Mouse (Mus musculus): ENCODE measurements around the gene Agl. TPM values are rescaled to one million over a fixed set of nuclear protein-coding genes. Genes with fewer than 3 reads are reported as not detected.
"Not testable (repeated sequence)": the region's sequence is repeated elsewhere in the genome, so short reads cannot be mapped to it uniquely, and the experiment has no call there.

Gene Agl
- polyA plus RNA-seq, 1 experiment from 2014 or later, result 28.1 TPM

DNA sequence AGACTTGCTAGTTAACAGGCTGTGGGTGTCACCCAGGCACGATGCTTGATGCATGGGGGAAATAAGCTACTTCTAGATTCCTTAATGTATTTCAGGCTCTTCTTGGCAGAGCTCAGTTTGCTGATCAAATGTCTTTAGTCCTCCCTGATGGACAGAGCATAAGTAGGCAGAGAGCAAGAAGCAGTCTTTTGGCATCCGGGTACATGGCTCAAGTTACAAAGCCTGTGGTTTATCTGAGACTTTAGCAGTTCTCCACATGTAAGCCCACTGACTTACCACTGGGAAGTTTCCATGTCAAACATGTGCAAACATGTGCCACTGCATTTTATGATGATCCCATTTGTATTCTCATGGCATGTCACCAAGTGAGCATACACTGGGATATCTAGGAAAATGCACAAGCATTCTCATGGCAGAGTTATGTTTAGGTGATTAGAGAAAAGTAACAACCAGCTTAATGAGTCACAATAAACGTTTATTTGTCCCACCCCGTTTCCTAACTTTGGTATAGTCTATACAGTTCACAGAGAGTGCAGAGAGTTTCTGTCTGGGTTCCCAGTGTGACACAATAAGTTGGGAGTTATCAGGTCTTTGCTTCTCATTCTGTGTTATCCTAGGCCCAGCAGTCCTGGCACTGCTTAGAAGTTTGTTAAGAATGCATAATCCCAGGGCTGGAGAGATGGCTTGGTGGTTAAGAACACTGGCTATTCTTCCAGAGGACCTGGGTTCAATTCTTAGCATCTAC is 18.7 kb upstream of the Agl start:
- Histone ChIP-seq H3K4me1 (ENCODE audit: control insufficient read depth, insufficient read depth, low read length) (no peaks in the 10 kb centered on the region), H3K9me3 (replicated peaks; ENCODE audit: control insufficient read depth, low read length) (no peaks in the 10 kb centered on the region), H3K27ac (ENCODE audit: low read length) (no peak overlapping the region), H3K4me2 (ENCODE audit: low read depth, low read length) (no peak overlapping the region), H3K36me3 (ENCODE audit: control insufficient read depth, insufficient read depth, low read length) (no peaks in the 10 kb centered on the region), H3K9ac (ENCODE audit: low read length) (no peak overlapping the region), H3K4me3 (replicated peaks; ENCODE audit: low read length) (no peak overlapping the region), H3K27me3 (ENCODE audit: control insufficient read depth, insufficient read depth, low read length) (no peaks in the 10 kb centered on the region)
- ATAC-seq (ENCODE audit: insufficient read depth, low FRiP score), result no peak
- WGBS, result 56% methylated on average over 4 of the region's 4 CpGs

DNA sequence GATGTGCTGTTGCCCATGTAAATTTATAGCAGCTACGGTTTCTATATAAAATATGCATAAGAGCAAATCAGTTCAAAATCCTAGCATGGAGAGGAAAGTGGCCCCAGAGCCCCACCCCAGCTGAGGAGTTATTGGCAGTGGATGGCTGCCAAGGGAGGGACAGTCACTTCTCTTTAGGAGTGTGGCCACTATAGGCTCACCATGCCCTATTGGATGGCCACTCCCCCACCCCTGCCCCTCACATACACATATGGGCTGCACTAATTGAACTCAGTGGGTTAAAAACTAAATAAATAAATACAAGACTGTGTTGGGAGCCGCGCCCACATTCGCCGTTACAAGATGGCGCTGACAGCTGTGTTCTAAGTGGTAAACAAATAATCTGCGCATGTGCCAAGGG is 9.3 kb upstream of the Agl start:
- H3K4me3 ChIP-seq (replicated peaks; ENCODE audit: low read length), result no peak overlapping the region
- no peaks in the 10 kb centered on the region for H3K36me3 ChIP-seq (ENCODE audit: control insufficient read depth, insufficient read depth, low read length)
- H3K4me2 ChIP-seq (ENCODE audit: low read depth, low read length), result no peak overlapping the region
- H3K9ac ChIP-seq (ENCODE audit: low read length), result no peak overlapping the region
- WGBS, result 91% methylated on average over 7 of the region's 7 CpGs
- H3K27me3 ChIP-seq (ENCODE audit: control insufficient read depth, insufficient read depth, low read length), result no peaks in the 10 kb centered on the region
- no peak for ATAC-seq (ENCODE audit: insufficient read depth, low FRiP score)
- H3K9me3 ChIP-seq (replicated peaks; ENCODE audit: control insufficient read depth, low read length), result no peaks in the 10 kb centered on the region
- no peaks in the 10 kb centered on the region for H3K4me1 ChIP-seq (ENCODE audit: control insufficient read depth, insufficient read depth, low read length)
- no peak overlapping the region for H3K27ac ChIP-seq (ENCODE audit: low read length)

GRCm38 (mm10) chr3:116816674-116817215 is 8.8 kb upstream of the Agl start:
- Histone ChIP-seq H3K9ac (ENCODE audit: low read length) (no peak overlapping the region), H3K4me1 (ENCODE audit: control insufficient read depth, insufficient read depth, low read length) (no peaks in the 10 kb centered on the region), H3K27ac (ENCODE audit: low read length) (no peak overlapping the region), H3K4me2 (ENCODE audit: low read depth, low read length) (no peak overlapping the region), H3K27me3 (ENCODE audit: control insufficient read depth, insufficient read depth, low read length) (no peaks in the 10 kb centered on the region), H3K9me3 (replicated peaks; ENCODE audit: control insufficient read depth, low read length) (no peaks in the 10 kb centered on the region), H3K36me3 (ENCODE audit: control insufficient read depth, insufficient read depth, low read length) (no peaks in the 10 kb centered on the region), H3K4me3 (replicated peaks; ENCODE audit: low read length) (no peak overlapping the region)
- WGBS, result 74% methylated on average over 3 of the region's 3 CpGs
- ATAC-seq (ENCODE audit: insufficient read depth, low FRiP score), result no peak

DNA sequence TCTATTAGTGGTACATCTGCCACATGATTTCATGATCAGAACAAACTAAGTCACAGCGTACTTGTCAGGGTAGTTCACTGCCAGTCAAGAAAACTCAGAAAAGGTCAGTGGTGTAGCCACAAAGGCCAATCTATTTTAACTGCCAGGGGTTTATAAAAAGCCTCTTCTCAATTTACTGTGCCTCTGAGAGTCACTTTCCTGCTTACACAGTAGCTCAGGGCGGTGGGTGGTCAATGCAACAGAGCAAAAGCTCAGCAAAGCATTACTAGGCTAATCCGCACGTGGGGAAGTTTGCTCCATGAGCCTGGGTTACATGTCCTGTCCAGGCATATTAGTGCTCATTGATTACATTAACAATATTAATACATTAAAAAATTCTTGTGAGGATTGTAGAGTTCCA is 8.0 kb upstream of the Agl start:
- H3K9ac ChIP-seq (ENCODE audit: low read length), result no peak overlapping the region
- H3K27ac ChIP-seq (ENCODE audit: low read length), result no peak overlapping the region
- H3K4me1 ChIP-seq (ENCODE audit: control insufficient read depth, insufficient read depth, low read length), result no peaks in the 10 kb centered on the region
- no peak for ATAC-seq (ENCODE audit: insufficient read depth, low FRiP score)
- H3K4me3 ChIP-seq (replicated peaks; ENCODE audit: low read length), result no peak overlapping the region
- WGBS, result 74% methylated on average over 4 of the region's 4 CpGs
- no peaks in the 10 kb centered on the region for H3K36me3 ChIP-seq (ENCODE audit: control insufficient read depth, insufficient read depth, low read length)
- no peaks in the 10 kb centered on the region for H3K27me3 ChIP-seq (ENCODE audit: control insufficient read depth, insufficient read depth, low read length)
- H3K4me2 ChIP-seq (ENCODE audit: low read depth, low read length), result no peak overlapping the region
- no peaks in the 10 kb centered on the region for H3K9me3 ChIP-seq (replicated peaks; ENCODE audit: control insufficient read depth, low read length)

DNA sequence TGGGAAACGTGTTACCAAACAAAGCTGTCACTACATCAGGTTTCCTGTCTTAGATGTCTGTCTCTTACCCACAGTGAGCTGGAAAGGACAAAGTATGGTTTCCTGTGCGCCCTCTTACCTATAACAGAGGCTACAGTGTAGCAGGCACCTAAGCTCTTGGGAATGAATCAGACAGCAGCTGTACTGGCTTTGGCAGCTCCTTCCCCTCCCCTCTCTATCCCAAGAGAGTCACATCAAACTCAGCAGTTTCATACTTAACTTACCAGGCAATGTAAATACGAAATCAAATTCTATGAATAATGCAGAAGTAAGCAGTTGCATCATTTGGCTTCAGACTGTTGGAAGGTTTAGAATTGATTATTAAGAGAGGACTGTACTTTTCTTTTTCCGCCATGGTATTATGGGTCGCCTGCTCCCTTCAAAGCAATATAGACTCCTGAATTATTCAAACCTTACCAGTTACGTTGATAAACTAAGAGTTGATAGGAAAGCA is 7.4 kb upstream of the Agl start:
- WGBS, result 82% methylated on average over 6 of the region's 6 CpGs
- Histone ChIP-seq H3K27me3 (ENCODE audit: control insufficient read depth, insufficient read depth, low read length) (no peaks in the 10 kb centered on the region), H3K4me2 (ENCODE audit: low read depth, low read length) (no peak overlapping the region), H3K4me1 (ENCODE audit: control insufficient read depth, insufficient read depth, low read length) (no peaks in the 10 kb centered on the region), H3K27ac (ENCODE audit: low read length) (no peak overlapping the region), H3K4me3 (replicated peaks; ENCODE audit: low read length) (no peak overlapping the region), H3K36me3 (ENCODE audit: control insufficient read depth, insufficient read depth, low read length) (no peaks in the 10 kb centered on the region), H3K9ac (ENCODE audit: low read length) (no peak overlapping the region), H3K9me3 (replicated peaks; ENCODE audit: control insufficient read depth, low read length) (no peaks in the 10 kb centered on the region)
- ATAC-seq (ENCODE audit: insufficient read depth, low FRiP score), result no peak

- H3K9ac ChIP-seq (ENCODE audit: low read length), result no peak overlapping the region
- no peaks in the 10 kb centered on the region for H3K9me3 ChIP-seq (replicated peaks; ENCODE audit: control insufficient read depth, low read length)
- H3K27ac ChIP-seq (ENCODE audit: low read length), result no peak overlapping the region
- H3K4me2 ChIP-seq (ENCODE audit: low read depth, low read length), result no peak overlapping the region
- WGBS, result 74% methylated on average over 2 of the region's 2 CpGs
- ATAC-seq (ENCODE audit: insufficient read depth, low FRiP score), result no peak
- no peaks in the 10 kb centered on the region for H3K36me3 ChIP-seq (ENCODE audit: control insufficient read depth, insufficient read depth, low read length)
- H3K27me3 ChIP-seq (ENCODE audit: control insufficient read depth, insufficient read depth, low read length), result no peaks in the 10 kb centered on the region
- no peak overlapping the region for H3K4me3 ChIP-seq (replicated peaks; ENCODE audit: low read length)
- H3K4me1 ChIP-seq (ENCODE audit: control insufficient read depth, insufficient read depth, low read length), result no peaks in the 10 kb centered on the region
Observed at GRCm38 (mm10) chr3:116812946-116813345, 5.0 kb upstream of the Agl start.

DNA sequence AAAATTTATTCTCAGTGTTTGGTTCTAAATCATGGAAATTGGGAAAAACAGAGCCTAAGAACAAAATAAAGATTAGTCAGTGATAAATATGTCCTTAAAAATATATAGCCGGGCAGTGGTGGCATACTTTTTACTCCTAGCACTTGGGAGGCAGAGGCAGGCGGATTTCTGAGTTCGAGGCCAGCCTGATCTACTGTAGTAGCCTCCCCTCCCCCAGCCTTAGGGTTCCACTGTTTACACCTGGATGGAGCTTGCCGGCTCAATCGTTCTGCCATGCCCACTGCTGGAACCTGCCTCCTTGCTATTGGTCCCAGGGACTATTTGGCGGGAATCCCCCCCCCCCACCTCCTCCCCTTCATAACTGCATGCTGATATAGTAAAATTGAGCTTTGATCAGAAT is 2.4 kb upstream of the Agl start:
- H3K4me1 ChIP-seq (ENCODE audit: control insufficient read depth, insufficient read depth, low read length); H3K9ac ChIP-seq (ENCODE audit: low read length); H3K4me3 ChIP-seq (replicated peaks; ENCODE audit: low read length); ATAC-seq (ENCODE audit: insufficient read depth, low FRiP score); H3K27ac ChIP-seq (ENCODE audit: low read length); H3K4me2 ChIP-seq (ENCODE audit: low read depth, low read length); H3K36me3 ChIP-seq (ENCODE audit: control insufficient read depth, insufficient read depth, low read length); H3K9me3 ChIP-seq (replicated peaks; ENCODE audit: control insufficient read depth, low read length); H3K27me3 ChIP-seq (ENCODE audit: control insufficient read depth, insufficient read depth, low read length): not testable (repeated sequence)
- WGBS, result 75% methylated on average over 6 of the region's 6 CpGs

- no peak overlapping the region for H3K27ac ChIP-seq (ENCODE audit: low read length)
- H3K4me3 ChIP-seq (replicated peaks; ENCODE audit: low read length), result no peak overlapping the region
- no peak overlapping the region for H3K4me2 ChIP-seq (ENCODE audit: low read depth, low read length)
- no peak overlapping the region for H3K9ac ChIP-seq (ENCODE audit: low read length)
- H3K9me3 ChIP-seq (replicated peaks; ENCODE audit: control insufficient read depth, low read length), result no peaks in the 10 kb centered on the region
- peaks cover 6% of the 10 kb centered on the region; the same call in 1 of the 2 replicates for H3K4me1 ChIP-seq (ENCODE audit: control insufficient read depth, insufficient read depth, low read length)
- no peaks in the 10 kb centered on the region for H3K36me3 ChIP-seq (ENCODE audit: control insufficient read depth, insufficient read depth, low read length)
- WGBS, result 93% methylated on average over 6 of the region's 6 CpGs
- H3K27me3 ChIP-seq (ENCODE audit: control insufficient read depth, insufficient read depth, low read length), result no peaks in the 10 kb centered on the region
- no peak for ATAC-seq (ENCODE audit: insufficient read depth, low FRiP score)
Observed at GRCm38 (mm10) chr3:116809221-116809620, 1.3 kb upstream of the Agl start.

DNA sequence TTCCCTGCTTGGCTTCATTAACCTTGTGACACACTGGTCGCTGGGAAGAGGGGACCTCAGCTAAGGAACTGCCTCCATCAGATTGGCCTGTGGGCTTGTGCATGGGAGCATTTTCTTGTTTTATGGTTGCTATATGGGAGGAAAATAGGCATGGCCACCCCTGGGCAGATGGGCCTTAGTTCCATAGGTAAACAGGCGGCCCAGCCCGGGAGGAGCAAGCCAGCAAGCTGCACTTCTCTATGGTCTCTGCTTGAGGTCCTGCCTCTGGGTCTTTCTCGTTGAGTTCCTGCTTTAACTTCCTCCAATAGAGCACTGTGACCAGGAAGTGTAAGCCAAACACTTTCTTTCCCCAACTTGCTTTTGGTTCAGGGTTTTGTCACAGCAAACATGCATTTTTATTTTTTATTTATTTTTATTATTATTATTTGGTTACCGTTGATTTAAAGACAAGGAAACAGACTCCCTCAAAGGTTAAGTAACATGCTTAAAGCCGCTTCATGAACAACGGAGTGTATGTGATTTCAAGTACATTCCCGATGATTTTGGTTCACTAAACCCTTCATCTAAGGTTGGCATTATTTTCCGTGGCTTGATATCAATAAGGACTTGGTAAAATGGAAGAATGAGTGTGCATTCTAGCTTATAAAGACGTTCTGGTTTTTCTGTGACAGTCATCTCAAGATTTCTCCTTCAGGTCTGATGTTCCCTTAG is 696 bp upstream of the Agl start:
- Histone ChIP-seq H3K4me2 (ENCODE audit: low read depth, low read length) (peak overlapping the region; percentile 90), H3K9ac (ENCODE audit: low read length) (peak overlapping the region; percentile 86), H3K4me3 (replicated peaks; ENCODE audit: low read length) (peak overlapping the region; percentile 88), H3K36me3 (ENCODE audit: control insufficient read depth, insufficient read depth, low read length) (no peaks in the 10 kb centered on the region), H3K9me3 (replicated peaks; ENCODE audit: control insufficient read depth, low read length) (no peaks in the 10 kb centered on the region), H3K27me3 (ENCODE audit: control insufficient read depth, insufficient read depth, low read length) (no peaks in the 10 kb centered on the region), H3K4me1 (ENCODE audit: control insufficient read depth, insufficient read depth, low read length) (peaks cover 6% of the 10 kb centered on the region; the same call in 1 of the 2 replicates), H3K27ac (ENCODE audit: low read length) (peak overlapping the region; percentile 91)
- ATAC-seq (ENCODE audit: insufficient read depth, low FRiP score), result peak; percentile 35
- 59% methylated on average over 10 of the region's 10 CpGs for WGBS
